21 mouse cellular contexts compared by ENCODE assay signal in genomic region chr10:82817936-82818335, GRCm38 (mm10). TPM values are rescaled to one million over a fixed set of nuclear protein-coding genes. Genes with fewer than 3 reads are reported as not detected.
A peak's percentile ranks its signal among the peaks of the same experiment; 100 is the strongest.
DNase-seq lines count a peak whose midpoint lies in the region; ATAC-seq and TF ChIP-seq lines count a peak whose summit lies in the region.
"Had no signal": no experiment of that assay in that cellular context is flagged by ENCODE, and none has a peak within 500 bp of the region (broad histone marks: within the 10 kb centered on the region; RNA-seq: fewer than 3 reads in every experiment).

No protein-coding gene starts in this region.

- ATAC-seq in forebrain, embryonic 15.5 days (replicated peaks), result no peak
- ATAC-seq in embryonic facial prominence, embryonic 14.5 days (ENCODE audit: low read depth), result peak; percentile 37
- ATAC-seq: intestine, postnatal 0 days; liver, postnatal 0 days; lung, postnatal 0 days had no signal

- H3K36me3 ChIP-seq in forebrain, embryonic 10.5 days (replicated peaks), result no peaks in the 10 kb centered on the region
- no peaks in the 10 kb centered on the region for H3K36me3 ChIP-seq in forebrain, embryonic 15.5 days
- H3K36me3 ChIP-seq in embryonic facial prominence, embryonic 14.5 days (ENCODE audit: control insufficient read depth, insufficient read depth, low read length), result no peaks in the 10 kb centered on the region
- H3K36me3 ChIP-seq: embryonic facial prominence, embryonic 15.5 days had no signal

- WGBS in forebrain, embryonic 10.5 days, result 51% methylated on average over 9 of the region's 9 CpGs
- 43% methylated on average over 9 of the region's 9 CpGs for WGBS in forebrain, embryonic 15.5 days
- 70% methylated on average over 9 of the region's 9 CpGs for WGBS in embryonic facial prominence, embryonic 14.5 days

- no peak for TF ChIP-seq CTCF in gastrocnemius, adult 2 months (IDR thresholded peaks at IDR 0.05)

- peak overlapping the region; percentile 85 for H3K27ac ChIP-seq in forebrain, embryonic 10.5 days
- no peak overlapping the region for H3K27ac ChIP-seq in forebrain, embryonic 15.5 days (replicated peaks)
- no peak overlapping the region for H3K27ac ChIP-seq in embryonic facial prominence, embryonic 14.5 days (replicated peaks; ENCODE audit: low read depth, low read length)
- H3K27ac ChIP-seq in gastrocnemius, adult 2 months, result no peak overlapping the region
- H3K27ac ChIP-seq: embryonic facial prominence, embryonic 15.5 days; layer of hippocampus, adult 2 months; macrophage had no signal

- no peak overlapping the region for H3K9ac ChIP-seq in forebrain, embryonic 15.5 days (replicated peaks)
- H3K9ac ChIP-seq in embryonic facial prominence, embryonic 14.5 days (ENCODE audit: low read depth, low read length), result no peak overlapping the region
- H3K9ac ChIP-seq: embryonic facial prominence, embryonic 15.5 days; liver, postnatal 0 days had no signal

- H3K4me1 ChIP-seq in forebrain, embryonic 10.5 days, result peaks cover 56% of the 10 kb centered on the region
- peaks cover 9% of the 10 kb centered on the region; the same call in 1 of the 2 replicates for H3K4me1 ChIP-seq in forebrain, embryonic 15.5 days
- H3K4me1 ChIP-seq in embryonic facial prominence, embryonic 14.5 days (ENCODE audit: control insufficient read depth, insufficient read depth, low read length), result peaks cover 6% of the 10 kb centered on the region; the same call in 1 of the 2 replicates

- H3K4me3 ChIP-seq in forebrain, embryonic 10.5 days, result no peak overlapping the region
- H3K4me3 ChIP-seq in forebrain, embryonic 15.5 days, result no peak overlapping the region
- H3K4me3 ChIP-seq in embryonic facial prominence, embryonic 14.5 days (ENCODE audit: low read depth, low read length), result no peak overlapping the region
- H3K4me3 ChIP-seq in gastrocnemius, adult 2 months, result no peak overlapping the region
- H3K4me3 ChIP-seq: embryonic facial prominence, embryonic 15.5 days; layer of hippocampus, adult 2 months had no signal

- DNase-seq in forebrain, embryonic 10.5 days (ENCODE audit: extremely low spot score, low spot score), result no peak
- peak; percentile 24 to 49 for DNase-seq in kidney, postnatal 36 days
- DNase-seq in kidney, postnatal 4 days, result no peak
- no peak for DNase-seq in embryonic facial prominence, embryonic 14.5 days (ENCODE audit: low spot score)
- DNase-seq in thymus, postnatal 25 days, result peak; percentile 47
- no peak for DNase-seq in gastrocnemius, adult 2 months
- DNase-seq in cerebellum, postnatal 36 days, result no peak
- DNase-seq: adrenal gland, postnatal 25 days; cerebellum, adult 11 months; cerebellum, postnatal 10 days; embryo, embryonic 11 days; kidney, postnatal 10 days; layer of hippocampus, postnatal 36 days; liver, postnatal 0 days had no signal

- H3K9me3 ChIP-seq in forebrain, embryonic 10.5 days, result no peaks in the 10 kb centered on the region; the same call in 1 of the 2 replicates
- no peaks in the 10 kb centered on the region for H3K9me3 ChIP-seq in forebrain, embryonic 15.5 days
- H3K9me3 ChIP-seq in embryonic facial prominence, embryonic 14.5 days (ENCODE audit: control insufficient read depth, low read length), result no peaks in the 10 kb centered on the region
- H3K9me3 ChIP-seq: embryonic facial prominence, embryonic 15.5 days had no signal

- H3K4me2 ChIP-seq in forebrain, embryonic 15.5 days (replicated peaks), result no peak overlapping the region
- no peak overlapping the region for H3K4me2 ChIP-seq in embryonic facial prominence, embryonic 14.5 days (ENCODE audit: low read depth, low read length)
- H3K4me2 ChIP-seq: embryonic facial prominence, embryonic 15.5 days; heart, embryonic 11.5 days had no signal

- intact Hi-C loops in gastrocnemius, adult 2 months (cut with DNase I), result no loop called here

- no peaks in the 10 kb centered on the region for H3K27me3 ChIP-seq in forebrain, embryonic 10.5 days (ENCODE audit: poor library complexity, severe bottlenecking)
- H3K27me3 ChIP-seq in forebrain, embryonic 15.5 days, result no peaks in the 10 kb centered on the region
- H3K27me3 ChIP-seq in embryonic facial prominence, embryonic 14.5 days (replicated peaks; ENCODE audit: control insufficient read depth, insufficient read depth, low read length), result no peaks in the 10 kb centered on the region
- H3K27me3 ChIP-seq: embryonic facial prominence, embryonic 15.5 days had no signal

RNA-seq across cellular contexts. Expression of gene Txnrd1, which starts 15.8 kb away (rescaled TPM):
- 196 and 200 TPM in 2 replicates for polyA plus RNA-seq in forebrain, embryonic 10.5 days (2016; fragmentation: Nextera tagmentation; extraction: Ambion mirVana)
- polyA plus RNA-seq in forebrain, embryonic 15.5 days (2015; fragmentation: Nextera tagmentation; extraction: Ambion mirVana), result 172 and 174 TPM in 2 replicates
- polyA plus RNA-seq in embryonic facial prominence, embryonic 14.5 days (2014; fragmentation: Nextera tagmentation; extraction: Ambion mirVana), result 85.0 and 98.9 TPM in 2 replicates
- total RNA-seq in gastrocnemius, adult 2 months (2021), result 10 to 100 TPM; 58.2 to 76.0 TPM

RNA-seq across cellular contexts. Expression of gene Eid3, which starts 48.5 kb away (rescaled TPM):
- 0.57 and 0.66 TPM in 2 replicates for polyA plus RNA-seq in forebrain, embryonic 10.5 days (2016; fragmentation: Nextera tagmentation; extraction: Ambion mirVana)
- polyA plus RNA-seq in forebrain, embryonic 15.5 days (2015; fragmentation: Nextera tagmentation; extraction: Ambion mirVana), result 0.22 and 0.51 TPM in 2 replicates
- 0.26 and 0.81 TPM in 2 replicates for polyA plus RNA-seq in embryonic facial prominence, embryonic 14.5 days (2014; fragmentation: Nextera tagmentation; extraction: Ambion mirVana)
- 1 to 10 TPM in 1 of 2 experiments, under 1 TPM in 1; 0.59 to 2.5 TPM for total RNA-seq in gastrocnemius, adult 2 months (2021)
- polyA plus RNA-seq: liver, postnatal 0 days; lung, postnatal 0 days had no signal

RNA-seq across cellular contexts. Expression of gene Nfyb, which starts 54.0 kb away (rescaled TPM):
- 63.8 and 64.3 TPM in 2 replicates for polyA plus RNA-seq in forebrain, embryonic 10.5 days (2016; fragmentation: Nextera tagmentation; extraction: Ambion mirVana)
- 62.5 and 67.4 TPM in 2 replicates for polyA plus RNA-seq in forebrain, embryonic 15.5 days (2015; fragmentation: Nextera tagmentation; extraction: Ambion mirVana)
- polyA plus RNA-seq in embryonic facial prominence, embryonic 14.5 days (2014; fragmentation: Nextera tagmentation; extraction: Ambion mirVana), result 41.8 and 45.7 TPM in 2 replicates
- total RNA-seq in gastrocnemius, adult 2 months (2021), result 10 to 100 TPM; 31.7 to 37.5 TPM

Comparison
In these comparisons a context has a peak if more than half of its experiments do, and no peak if none do; other contexts are left out.
1. DNase-seq: peak in kidney, postnatal 36 days (2 of 2) and thymus, postnatal 25 days (single experiment); none in forebrain, embryonic 10.5 days (single experiment), kidney, postnatal 4 days (0 of 2), embryonic facial prominence, embryonic 14.5 days (single experiment), gastrocnemius, adult 2 months (single experiment) and cerebellum, postnatal 36 days (0 of 2).